In the genomic region with DNA sequence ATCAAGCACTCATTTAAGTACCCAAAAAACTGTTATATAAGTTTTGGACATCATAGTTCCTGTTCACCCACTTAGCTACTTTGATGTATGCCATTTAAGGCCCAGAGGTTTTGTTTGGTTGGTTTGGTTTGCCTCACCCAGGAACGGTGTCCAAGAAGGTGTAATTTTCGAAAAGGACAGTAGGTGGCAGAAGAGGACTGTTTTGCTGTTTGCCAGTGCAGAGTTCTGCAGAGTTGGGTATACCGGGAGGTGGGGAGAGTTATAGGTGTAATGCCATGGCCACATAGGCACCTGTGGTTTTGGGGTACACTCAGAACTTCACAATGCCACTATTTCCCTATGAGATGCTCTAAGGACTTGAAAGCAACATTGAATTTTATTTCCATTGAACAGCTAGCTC, we compare ENCODE assay signal across 8 mouse cellular contexts. TPM values are rescaled to one million over a fixed set of nuclear protein-coding genes. Genes with fewer than 3 reads are reported as not detected.
DNase-seq lines count a peak whose midpoint lies in the region; ATAC-seq lines count a peak whose summit lies in the region.

No protein-coding gene starts in this region.

- peak; percentile 71 for ATAC-seq in inflammation-experienced regulatory T-cells, adult 6 months

- intact Hi-C loops in left cerebral cortex, postnatal 10 days (cut with DNase I): loop anchor here (5.0 to 10.0 kb wide), 3 partner anchors 104 to 401 kb away; no protein-coding TSS in a partner anchor

- peak; percentile 84 for DNase-seq in gastrocnemius, adult 18-20 months (ENCODE audit: low spot score)
- DNase-seq in gastrocnemius, postnatal 25 days: no peak
- DNase-seq in cerebellum, adult 9-10 months: peak; percentile 66
- peak; percentile 16 to 95 for DNase-seq in frontal cortex, adult 2 months (ENCODE audit: extremely low spot score in 1 of 2, low spot score in 1 of 2)
- peak; percentile 51 to 77 for DNase-seq in left cerebral cortex, postnatal 10 days (ENCODE audit: extremely low spot score in 1 of 2, low spot score in 2 of 2)
- peak; percentile 82 for DNase-seq in mesoderm, embryonic 11.5 days (ENCODE audit: low read depth, low spot score)
- peak; percentile 53 for DNase-seq in right cerebral cortex, postnatal 4 days

RNA-seq across cellular contexts. Expression of a gene that starts 38.7 kb away (rescaled TPM):
- total RNA-seq in gastrocnemius, adult 18-20 months (2021): 1 to 10 TPM in 1 of 2 experiments, under 1 TPM in 1; 0.30 to 1.7 TPM
- total RNA-seq in gastrocnemius, postnatal 25 days (2021): under 1 TPM; 0.56 to 0.99 TPM
- polyA plus RNA-seq in frontal cortex, adult 2 months (2012; rRNA removed): 0.38 and 0.46 TPM in 2 replicates
- polyA plus RNA-seq in inflammation-experienced regulatory T-cells, adult 6 months (2017; shearing (Covaris generic)): 10 to 100 TPM; 11.0 to 24.6 (median 12.1) TPM
- under 1 TPM; 0.13 to 0.20 TPM for total RNA-seq in left cerebral cortex, postnatal 10 days (2021)

RNA-seq across cellular contexts. Expression of a gene that starts 54.6 kb away (rescaled TPM):
- total RNA-seq in gastrocnemius, adult 18-20 months (2021): 10 to 100 TPM in 1 of 2 experiments, 1 to 10 TPM in 1; 5.6 to 13.9 TPM
- 1 to 10 TPM; 6.1 to 7.9 TPM for total RNA-seq in gastrocnemius, postnatal 25 days (2021)
- 3.7 and 4.4 TPM in 2 replicates for polyA plus RNA-seq in frontal cortex, adult 2 months (2012; rRNA removed)
- polyA plus RNA-seq in inflammation-experienced regulatory T-cells, adult 6 months (2017; shearing (Covaris generic)): 10 to 100 TPM; 34.3 TPM
- total RNA-seq in left cerebral cortex, postnatal 10 days (2021): 10 to 100 TPM in 1 of 2 experiments, 1 to 10 TPM in 1; 9.8 to 10.7 TPM
